ENCODE assay signal across 12 mouse cellular contexts in the genomic region with DNA sequence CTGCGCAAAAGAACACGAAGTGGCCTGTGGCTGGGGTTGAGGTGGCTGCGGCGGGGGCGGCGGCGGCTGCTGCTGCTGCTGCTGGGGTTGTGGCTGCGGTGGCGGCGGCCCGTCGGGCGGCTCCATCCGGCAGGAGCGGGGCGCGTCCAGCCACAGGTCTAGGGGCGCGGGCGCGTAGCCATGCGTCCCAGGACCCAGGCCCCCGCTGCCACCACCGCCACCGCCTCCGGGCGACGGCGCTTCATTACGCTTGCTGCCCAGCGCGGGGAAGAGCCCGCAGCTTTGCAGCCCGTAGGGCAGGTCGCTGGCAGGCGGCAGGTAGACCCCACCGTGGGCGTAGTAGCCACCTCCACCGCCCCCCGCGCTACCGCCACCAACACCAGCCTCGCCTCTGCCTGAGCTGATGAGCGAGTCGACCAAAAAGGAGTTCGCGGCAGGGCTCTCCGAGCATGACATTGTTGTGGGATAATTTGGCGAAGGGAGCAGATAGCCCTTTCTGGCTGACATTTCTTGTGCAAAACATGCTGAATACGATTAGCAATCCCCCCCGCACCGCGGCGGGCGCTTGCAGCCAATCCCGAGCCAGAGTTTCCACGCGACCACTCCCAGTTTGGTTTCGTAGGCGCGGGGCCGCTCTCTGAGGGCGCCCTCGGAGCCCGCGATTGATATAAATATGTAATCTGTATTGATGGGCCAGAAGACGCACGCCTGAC. TPM values are rescaled to one million over a fixed set of nuclear protein-coding genes. Genes with fewer than 3 reads are reported as not detected.
DNase-seq lines count a peak whose midpoint lies in the region; ATAC-seq and TF ChIP-seq lines count a peak whose summit lies in the region.
"Had no signal": no experiment of that assay in that cellular context is flagged by ENCODE, and none has a peak within 500 bp of the region (broad histone marks: within the 10 kb centered on the region; RNA-seq: fewer than 3 reads in every experiment).

No protein-coding gene starts in this region.

- H3K9ac ChIP-seq in neural tube, embryonic 14.5 days (replicated peaks; ENCODE audit: low read depth, low read length) = peak overlapping the region; percentile 92

- no peaks in the 10 kb centered on the region for H3K4me1 ChIP-seq in brown adipose tissue, adult 24 weeks (ENCODE audit: control insufficient read depth, insufficient read depth, insufficient read length, low read length)
- H3K4me1 ChIP-seq in neural tube, embryonic 14.5 days (ENCODE audit: control insufficient read depth, insufficient read depth, low read length) = peaks cover 3% of the 10 kb centered on the region; the same call in 1 of the 2 replicates
- no peaks in the 10 kb centered on the region for H3K4me1 ChIP-seq in lung, adult 2 months (ENCODE audit: control insufficient read depth, insufficient read depth, low read length)

- H3K27ac ChIP-seq in brown adipose tissue, adult 24 weeks (replicated peaks; ENCODE audit: low read depth, low read length) = no peak overlapping the region
- H3K27ac ChIP-seq in neural tube, embryonic 14.5 days (ENCODE audit: low read depth, low read length) = peak overlapping the region; percentile 94

- H3K36me3 ChIP-seq in neural tube, embryonic 14.5 days (ENCODE audit: control insufficient read depth, insufficient read depth, low read length) = no peaks in the 10 kb centered on the region

- no peaks in the 10 kb centered on the region for H3K27me3 ChIP-seq in neural tube, embryonic 14.5 days (ENCODE audit: control insufficient read depth, insufficient read depth, low read length)

- H3K4me3 ChIP-seq in brown adipose tissue, adult 24 weeks (ENCODE audit: insufficient read depth, low read depth, low read length) = peak overlapping the region; percentile 26; the same call in 1 of the 2 replicates
- H3K4me3 ChIP-seq in neural tube, embryonic 14.5 days (ENCODE audit: low read depth, low read length) = peak overlapping the region; percentile 57
- H3K4me3 ChIP-seq in lung, adult 2 months (replicated peaks; ENCODE audit: extremely low read depth, low read depth, low read length) = no peak overlapping the region
- H3K4me3 ChIP-seq: erythroblast, embryonic 14.5 days had no signal

- TF ChIP-seq POLR2A in lung, adult 2 months (IDR thresholded peaks at IDR 0.05; ENCODE audit: borderline replicate concordance, extremely low read depth, low read depth, low read length) = no peak

- ATAC-seq in neural tube, embryonic 14.5 days (ENCODE audit: low read depth) = peak; percentile 75
- ATAC-seq in megakaryocyte progenitor cell, adult 5-6 weeks (replicated peaks; ENCODE audit: poor library complexity) = no peak
- ATAC-seq: hindbrain, embryonic 16.5 days had no signal

- WGBS in neural tube, embryonic 14.5 days = under 1% methylated on average over 62 of the region's 68 CpGs
- WGBS in lung, adult 2 months = 2% methylated on average over 65 of the region's 68 CpGs

- no peaks in the 10 kb centered on the region for H3K9me3 ChIP-seq in neural tube, embryonic 14.5 days (ENCODE audit: control insufficient read depth, low read length)

- DNase-seq in kidney, adult 11 months = peak; percentile 72
- no peak for DNase-seq in kidney, adult 8-10 months
- DNase-seq in kidney, adult 9 months = peak; percentile 81
- no peak for DNase-seq in lung, adult 2 months
- no peak for DNase-seq in thymus, adult 18-20 months
- DNase-seq: lung, postnatal 14 days had no signal

- TF ChIP-seq CTCF in lung, adult 2 months (IDR thresholded peaks at IDR 0.05; ENCODE audit: insufficient read depth, low read length) = no peak

- peak overlapping the region; percentile 90 for H3K4me2 ChIP-seq in neural tube, embryonic 14.5 days (ENCODE audit: low read depth, low read length)

RNA-seq across cellular contexts. Expression of a gene that starts 3.7 kb away (rescaled TPM):
- 1.7 TPM in 1 of 2 replicates, not detected in the other for polyA plus RNA-seq in brown adipose tissue, adult 24 weeks (2012; ENCODE audit: insufficient read depth, insufficient read length, missing spikeins)
- polyA plus RNA-seq in neural tube, embryonic 14.5 days (2014; fragmentation: Nextera tagmentation; extraction: Ambion mirVana) = 122 and 151 TPM in 2 replicates
- polyA plus RNA-seq in lung, adult 2 months (2012; rRNA removed) = 0.23 TPM in 1 of 2 replicates, not detected in the other
- 8.1 and 10.7 TPM in 2 replicates for total RNA-seq in megakaryocyte progenitor cell, adult 5-6 weeks (2015)
- 23.4 and 24.9 TPM in 2 replicates for total RNA-seq in megakaryocyte progenitor cell, adult 5-6 weeks (2017)
- total RNA-seq: MEL had no signal
- polyA plus RNA-seq: erythroblast, embryonic 14.5 days had no signal

RNA-seq across cellular contexts. Expression of a gene that starts 6.1 kb away (rescaled TPM):
- polyA plus RNA-seq in brown adipose tissue, adult 24 weeks (2012; ENCODE audit: insufficient read depth, insufficient read length, missing spikeins) = not detected in 2 replicates
- polyA plus RNA-seq in neural tube, embryonic 14.5 days (2014; fragmentation: Nextera tagmentation; extraction: Ambion mirVana) = 50.5 and 79.4 TPM in 2 replicates
- polyA plus RNA-seq in lung, adult 2 months (2012; rRNA removed) = 0.23 TPM in 1 of 2 replicates, not detected in the other
- 0.12 and 0.24 TPM in 2 replicates for total RNA-seq in megakaryocyte progenitor cell, adult 5-6 weeks (2015)
- total RNA-seq in megakaryocyte progenitor cell, adult 5-6 weeks (2017) = 0.30 TPM in 1 of 2 replicates, not detected in the other
- total RNA-seq: MEL had no signal
- polyA plus RNA-seq: erythroblast, embryonic 14.5 days; hindbrain, embryonic 16.5 days had no signal

RNA-seq across cellular contexts. Expression of a gene that starts 11.0 kb away (rescaled TPM):
- polyA plus RNA-seq in brown adipose tissue, adult 24 weeks (2012; ENCODE audit: insufficient read depth, insufficient read length, missing spikeins) = not detected in 2 replicates
- polyA plus RNA-seq in neural tube, embryonic 14.5 days (2014; fragmentation: Nextera tagmentation; extraction: Ambion mirVana) = 0.09 TPM in 1 of 2 replicates, not detected in the other
- polyA plus RNA-seq in lung, adult 2 months (2012; rRNA removed) = not detected in 2 replicates
- total RNA-seq in megakaryocyte progenitor cell, adult 5-6 weeks (2015) = not detected in 2 replicates
- 0.10 TPM in 1 of 2 replicates, not detected in the other for total RNA-seq in megakaryocyte progenitor cell, adult 5-6 weeks (2017)
- total RNA-seq: MEL had no signal
- polyA plus RNA-seq: erythroblast, embryonic 14.5 days; hindbrain, embryonic 16.5 days had no signal

RNA-seq across cellular contexts. Expression of a gene that starts 12.9 kb away (rescaled TPM):
- polyA plus RNA-seq in brown adipose tissue, adult 24 weeks (2012; ENCODE audit: insufficient read depth, insufficient read length, missing spikeins) = 11.4 and 11.5 TPM in 2 replicates
- polyA plus RNA-seq in neural tube, embryonic 14.5 days (2014; fragmentation: Nextera tagmentation; extraction: Ambion mirVana) = 90.8 and 110 TPM in 2 replicates
- 6.6 and 8.3 TPM in 2 replicates for polyA plus RNA-seq in lung, adult 2 months (2012; rRNA removed)
- 11.4 and 15.7 TPM in 2 replicates for total RNA-seq in megakaryocyte progenitor cell, adult 5-6 weeks (2015)
- total RNA-seq in megakaryocyte progenitor cell, adult 5-6 weeks (2017) = 5.5 and 8.2 TPM in 2 replicates
- total RNA-seq: MEL had no signal

RNA-seq across cellular contexts. Expression of a gene that starts 21.4 kb away (rescaled TPM):
- not detected in 2 replicates for polyA plus RNA-seq in brown adipose tissue, adult 24 weeks (2012; ENCODE audit: insufficient read depth, insufficient read length, missing spikeins)
- polyA plus RNA-seq in neural tube, embryonic 14.5 days (2014; fragmentation: Nextera tagmentation; extraction: Ambion mirVana) = 4.2 TPM in 1 of 2 replicates, not detected in the other
- 0.37 and 0.39 TPM in 2 replicates for polyA plus RNA-seq in lung, adult 2 months (2012; rRNA removed)
- not detected in 2 replicates for total RNA-seq in megakaryocyte progenitor cell, adult 5-6 weeks (2015)
- total RNA-seq in megakaryocyte progenitor cell, adult 5-6 weeks (2017) = 0.84 TPM in 1 of 2 replicates, not detected in the other
- total RNA-seq: MEL had no signal
- polyA plus RNA-seq: erythroblast, embryonic 14.5 days; hindbrain, embryonic 16.5 days had no signal

Comparison
In these comparisons a context has a peak if more than half of its experiments do, and no peak if none do; other contexts are left out.
1. DNase-seq: peak in kidney, adult 11 months (single experiment) and kidney, adult 9 months (single experiment); none in kidney, adult 8-10 months (0 of 2), lung, adult 2 months (single experiment) and thymus, adult 18-20 months (0 of 2).
2. RNA of a gene that starts 3.7 kb away (polyA plus RNA-seq): 122 to 151 TPM in neural tube, embryonic 14.5 days; 1.7 TPM in brown adipose tissue, adult 24 weeks and 0.23 TPM in lung, adult 2 months; every median in the first group is over 10 times any median in the second.
3. RNA of a gene that starts 6.1 kb away (polyA plus RNA-seq): 50.5 to 79.4 TPM in neural tube, embryonic 14.5 days; not detected in brown adipose tissue, adult 24 weeks and 0.23 TPM in lung, adult 2 months; every median in the first group is over 10 times any median in the second.